Mouse (Mus musculus) inflammation-experienced regulatory T-cells, adult 16 weeks (primary cell): ENCODE data around the gene Lrrtm3. TPM values are rescaled to one million over a fixed set of nuclear protein-coding genes. Genes with fewer than 3 reads are reported as not detected.

Source experiments
- polyA plus RNA-seq: library from polyadenylated mRNA; unstranded; fragments of 100-300 nt; shearing (Covaris generic); gene quantifications from one replicate; pipeline ENCODE4 v1.2.1, GENCODE M21; 2017

Gene Lrrtm3
- not detected for polyA plus RNA-seq

GRCm38 (mm10) chr10:64089680-64090460 lies at the start of gene Lrrtm3:
Gene Lrrtm3, minus strand, starts transcription at chr10:64090277.

GRCm38 (mm10) chr10:63927334-63927733 lies 162.7 kb downstream of the Lrrtm3 start, which contains the start of gene Gm10118:
Gene Gm10118, minus strand, starts transcription at chr10:63927434.

Other genes with a start within 250 kb of the Lrrtm3 start
- gene Gm10118, start 162.8 kb downstream of the Lrrtm3 start, polyA plus RNA-seq = not detected